Mouse (Mus musculus) heart, adult 2 months (tissue): ENCODE measurements around the gene Sephs1.

Source experiments
- CTCF ChIP-seq: fragments of 200-600 bp; IDR thresholded peaks from 2 replicates; pipeline ENCODE4 v1.8.1; 2022; ENCODE audit warnings: antibody characterized with exemption, mild to moderate bottlenecking, moderate library complexity
- EP300 ChIP-seq: fragments of 200-500 bp; IDR thresholded peaks from 2 replicates; pipeline ENCODE4 v1.6.1; 2011; ENCODE audit warnings: low read depth, low read length, control low read depth; ENCODE audit not compliant: insufficient read depth

GRCm38 (mm10) chr2:4895598-4895997 lies 14.2 kb downstream of the Sephs1 start:
- TF ChIP-seq CTCF (no peak), EP300 (no peak)
